Mouse (Mus musculus) heart, postnatal 0 days (tissue): Measurements from ENCODE around the gene Stk17b.

ENCODE experiments used
- CTCF ChIP-seq: IDR thresholded peaks from 2 replicates; pipeline ENCODE4 v1.5.1; 2016; ENCODE audit warnings: antibody characterized with exemption, control low read depth, low read depth
- EP300 ChIP-seq: IDR thresholded peaks from 2 replicates; pipeline ENCODE4 v1.6.1; 2016; ENCODE audit warnings: antibody characterized with exemption, low read depth

- TF ChIP-seq CTCF (no peak), EP300 (no peak)
Observed at GRCm38 (mm10) chr1:53776176-53776905, 8.7 kb downstream of the Stk17b start.
